Mouse (Mus musculus): Measurements from ENCODE around the gene Prrx2.

GRCm38 (mm10) chr2:30923099-30923498 is 88.3 kb downstream of the Prrx2 start:
- TF ChIP-seq CTCF (IDR thresholded peaks at IDR 0.05), result no peak
- TF ChIP-seq EP300 (IDR thresholded peaks at IDR 0.05), result no peak

Measured in lung, postnatal 0 days (tissue).